Mouse (Mus musculus) kidney, adult 8-10 months (tissue): ENCODE measurements around the gene Fut2.
"Not testable (repeated sequence)": the region's sequence is repeated elsewhere in the genome, so short reads cannot be mapped to it uniquely, and the experiment has no call there.

Experiments
- DNase-seq, 2 experiments: peaks; one replicate each; pipeline ENCODE4 v3.0.0; 2022

Fut2 gene

GRCm38 (mm10) chr7:45667761-45668160, 1.6 kb upstream of the Fut2 start:
- no peak for DNase-seq

- no peak for DNase-seq
Observed at GRCm38 (mm10) chr7:45665303-45666138, 673 bp downstream of the Fut2 start.

- not testable (repeated sequence) for DNase-seq
Observed at GRCm38 (mm10) chr7:45661702-45662101, 4.5 kb downstream of the Fut2 start.

GRCm38 (mm10) chr7:45660746-45661478, 5.3 kb downstream of the Fut2 start:
- no peak for DNase-seq

GRCm38 (mm10) chr7:45654424-45655047, 11.7 kb downstream of the Fut2 start:
- no peak for DNase-seq

GRCm38 (mm10) chr7:45650484-45650883, 15.7 kb downstream of the Fut2 start:
- not testable (repeated sequence) for DNase-seq

- no peak for DNase-seq
Observed at GRCm38 (mm10) chr7:45649351-45649750, 16.8 kb downstream of the Fut2 start.

- DNase-seq: no peak
Observed at GRCm38 (mm10) chr7:45646671-45647070, 19.5 kb downstream of the Fut2 start.

- DNase-seq: no peak
Observed at GRCm38 (mm10) chr7:45645591-45645971, 20.6 kb downstream of the Fut2 start.

GRCm38 (mm10) chr7:45644872-45645590, 21.2 kb downstream of the Fut2 start:
- DNase-seq: no peak

- DNase-seq: no peak
Observed at GRCm38 (mm10) chr7:45644183-45644582, 22.0 kb downstream of the Fut2 start.

- DNase-seq: peak; percentile 84 to 90
Observed at GRCm38 (mm10) chr7:45643441-45644178, 22.6 kb downstream of the Fut2 start.

GRCm38 (mm10) chr7:45642503-45643255, 23.5 kb downstream of the Fut2 start:
- no peak for DNase-seq

- no peak for DNase-seq
Observed at GRCm38 (mm10) chr7:45642083-45642482, 24.1 kb downstream of the Fut2 start.

- no peak for DNase-seq
Observed at GRCm38 (mm10) chr7:45641391-45642040, 24.7 kb downstream of the Fut2 start.

- no peak for DNase-seq
Observed at GRCm38 (mm10) chr7:45640191-45640957, 25.8 kb downstream of the Fut2 start.

GRCm38 (mm10) chr7:45639561-45640027, 26.6 kb downstream of the Fut2 start, which contains the start of gene Mamstr:
Gene Mamstr, plus strand, starts transcription at chr7:45639977.
- DNase-seq: no peak

- DNase-seq: peak; percentile 92
Observed at GRCm38 (mm10) chr7:45638623-45639401, 27.4 kb downstream of the Fut2 start.

GRCm38 (mm10) chr7:45637710-45638109, 28.5 kb downstream of the Fut2 start:
- no peak for DNase-seq
